Mouse (Mus musculus): ENCODE measurements around the gene Dgkd.

DNA sequence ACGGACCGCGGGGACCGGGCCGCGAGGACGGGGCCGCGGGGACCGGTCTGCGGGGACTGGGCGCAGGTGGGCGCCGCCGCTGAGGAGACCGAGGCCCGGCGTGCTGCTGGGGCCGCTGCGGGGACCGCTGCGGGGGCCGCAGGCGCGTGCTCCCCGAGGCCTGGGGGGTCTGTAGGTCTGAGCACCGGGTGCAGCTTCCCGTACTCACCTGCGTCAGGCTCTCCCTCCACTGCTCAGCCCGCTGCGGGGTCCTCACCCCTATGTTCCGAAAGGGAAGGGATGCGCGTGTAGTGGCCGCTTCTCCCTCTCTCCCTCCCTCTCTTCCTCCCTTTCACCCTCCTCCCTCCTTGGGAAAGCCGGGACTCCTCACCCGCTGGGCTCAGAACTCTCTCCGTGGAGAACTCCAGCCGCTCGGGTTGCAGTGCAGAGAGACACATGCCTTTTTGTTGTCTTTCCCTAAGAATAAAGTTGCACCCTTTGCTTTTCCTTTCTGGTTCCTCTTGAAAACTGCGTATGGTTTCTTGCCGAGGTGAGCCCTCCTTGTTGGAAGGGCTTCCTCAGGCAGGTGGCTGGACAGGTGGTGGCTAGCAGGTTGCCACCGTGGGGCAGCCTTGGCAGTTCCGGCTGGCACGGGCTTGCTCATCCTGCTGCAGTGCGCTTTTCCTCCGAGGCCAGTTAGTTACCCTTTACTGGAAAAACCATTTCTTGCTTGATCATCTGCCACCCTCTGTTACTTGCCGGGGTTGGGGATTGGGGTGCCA lies 694 bp downstream of the Dgkd start:
- TF ChIP-seq CTCF (conservative IDR thresholded peaks at IDR 0.05; ENCODE audit: insufficient read depth, insufficient read length, low read depth, low read length) (no peak), POLR2A (IDR thresholded peaks at IDR 0.05; ENCODE audit: low read depth, low read length) (no peak)
